Mouse (Mus musculus): ENCODE measurements around the gene Dcbld1. TPM values are rescaled to one million over a fixed set of nuclear protein-coding genes. Genes with fewer than 3 reads are reported as not detected.
A peak's percentile ranks its signal among the peaks of the same experiment; 100 is the strongest.

The Dcbld1 gene
- polyA plus RNA-seq, 1 experiment from 2014 or later = 15.8 TPM

GRCm38 (mm10) chr10:52232196-52233176 lies 933 bp upstream of the Dcbld1 start:
- H3K36me3 ChIP-seq (ENCODE audit: control insufficient read depth, insufficient read depth, low read length) = no peaks in the 10 kb centered on the region
- no peaks in the 10 kb centered on the region for H3K9me3 ChIP-seq (ENCODE audit: control insufficient read depth, low read length)
- peak overlapping the region; percentile 74 for H3K4me3 ChIP-seq (replicated peaks; ENCODE audit: low read depth, low read length)
- H3K4me2 ChIP-seq (ENCODE audit: low read length) = peak overlapping the region; percentile 86
- 0 out of 2 replicates have a peak, but pooled peaks cover 4% of the 10 kb centered on the region for H3K4me1 ChIP-seq (ENCODE audit: control insufficient read depth, insufficient read depth, low read length)
- DNase-seq = peak; percentile 69
- WGBS = 12% methylated on average over 21 of the region's 21 CpGs
- ATAC-seq (ENCODE audit: low FRiP score, low TSS enrichment) = no peak
- H3K27me3 ChIP-seq (ENCODE audit: control insufficient read depth, insufficient read depth, low read length) = no peaks in the 10 kb centered on the region
- no peak overlapping the region for H3K27ac ChIP-seq (replicated peaks; ENCODE audit: low read depth, low read length)
- H3K9ac ChIP-seq (replicated peaks; ENCODE audit: low read length) = no peak overlapping the region; the same call in 1 of the 2 replicates

- DNase-seq = peak; percentile 66
- peak; percentile 71 for ATAC-seq (ENCODE audit: low FRiP score, low TSS enrichment)
- no peaks in the 10 kb centered on the region for H3K9me3 ChIP-seq (ENCODE audit: control insufficient read depth, low read length)
- peak overlapping the region; percentile 86 for H3K4me2 ChIP-seq (ENCODE audit: low read length)
- under 1% methylated on average over 39 of the region's 40 CpGs for WGBS
- 0 out of 2 replicates have a peak, but pooled peaks cover 4% of the 10 kb centered on the region for H3K4me1 ChIP-seq (ENCODE audit: control insufficient read depth, insufficient read depth, low read length)
- peak overlapping the region; percentile 80 for H3K9ac ChIP-seq (replicated peaks; ENCODE audit: low read length)
- H3K36me3 ChIP-seq (ENCODE audit: control insufficient read depth, insufficient read depth, low read length) = no peaks in the 10 kb centered on the region
- no peaks in the 10 kb centered on the region for H3K27me3 ChIP-seq (ENCODE audit: control insufficient read depth, insufficient read depth, low read length)
- H3K27ac ChIP-seq (replicated peaks; ENCODE audit: low read depth, low read length) = peak overlapping the region; percentile 63; the same call in 1 of the 2 replicates
- H3K4me3 ChIP-seq (replicated peaks; ENCODE audit: low read depth, low read length) = peak overlapping the region; percentile 74
Measured at GRCm38 (mm10) chr10:52233969-52234653, 692 bp downstream of the Dcbld1 start.

GRCm38 (mm10) chr10:52234654-52234981 lies 1.2 kb downstream of the Dcbld1 start:
- Histone ChIP-seq H3K4me3 (replicated peaks; ENCODE audit: low read depth, low read length) (peak overlapping the region; percentile 74), H3K27me3 (ENCODE audit: control insufficient read depth, insufficient read depth, low read length) (no peaks in the 10 kb centered on the region), H3K9me3 (ENCODE audit: control insufficient read depth, low read length) (no peaks in the 10 kb centered on the region), H3K9ac (replicated peaks; ENCODE audit: low read length) (peak overlapping the region; percentile 80; the same call in 1 of the 2 replicates), H3K27ac (replicated peaks; ENCODE audit: low read depth, low read length) (no peak overlapping the region), H3K4me2 (ENCODE audit: low read length) (peak overlapping the region; percentile 86), H3K36me3 (ENCODE audit: control insufficient read depth, insufficient read depth, low read length) (no peaks in the 10 kb centered on the region), H3K4me1 (ENCODE audit: control insufficient read depth, insufficient read depth, low read length) (0 out of 2 replicates have a peak, but pooled peaks cover 4% of the 10 kb centered on the region)
- no peak for ATAC-seq (ENCODE audit: low FRiP score, low TSS enrichment)
- DNase-seq = peak; percentile 26
- 14% methylated on average over 7 of the region's 7 CpGs for whole genome bisulfite sequencing

GRCm38 (mm10) chr10:52235461-52235860 lies 2.0 kb downstream of the Dcbld1 start:
- no peak overlapping the region for H3K4me3 ChIP-seq (replicated peaks; ENCODE audit: low read depth, low read length)

GRCm38 (mm10) chr10:52242015-52242414 lies 8.6 kb downstream of the Dcbld1 start:
- 92% methylated on average over 5 of the region's 5 CpGs for WGBS
- no peaks in the 10 kb centered on the region for H3K4me1 ChIP-seq (ENCODE audit: control insufficient read depth, insufficient read depth, low read length)
- ATAC-seq (ENCODE audit: low FRiP score, low TSS enrichment) (no peak), DNase-seq (no peak)
- no peaks in the 10 kb centered on the region for H3K27me3 ChIP-seq (ENCODE audit: control insufficient read depth, insufficient read depth, low read length)
- no peaks in the 10 kb centered on the region for H3K36me3 ChIP-seq (ENCODE audit: control insufficient read depth, insufficient read depth, low read length)
- no peak overlapping the region for H3K27ac ChIP-seq (replicated peaks; ENCODE audit: low read depth, low read length)
- H3K9ac ChIP-seq (replicated peaks; ENCODE audit: low read length) = no peak overlapping the region
- no peak overlapping the region for H3K4me3 ChIP-seq (replicated peaks; ENCODE audit: low read depth, low read length)
- H3K9me3 ChIP-seq (ENCODE audit: control insufficient read depth, low read length) = no peaks in the 10 kb centered on the region
- H3K4me2 ChIP-seq (ENCODE audit: low read length) = no peak overlapping the region

More at GRCm38 (mm10) chr10:52235461-52235860, 2.0 kb downstream of the Dcbld1 start:
- 0 out of 2 replicates have a peak, but pooled peaks cover 4% of the 10 kb centered on the region for H3K4me1 ChIP-seq (ENCODE audit: control insufficient read depth, insufficient read depth, low read length)
- no peak for DNase-seq
- H3K4me2 ChIP-seq (ENCODE audit: low read length) = peak overlapping the region; percentile 86; the same call in 1 of the 2 replicates
- H3K9ac ChIP-seq (replicated peaks; ENCODE audit: low read length) = no peak overlapping the region
- no peak overlapping the region for H3K27ac ChIP-seq (replicated peaks; ENCODE audit: low read depth, low read length)
- 88% methylated on average over 5 of the region's 5 CpGs for WGBS
- no peak for ATAC-seq (ENCODE audit: low FRiP score, low TSS enrichment)
- no peaks in the 10 kb centered on the region for H3K9me3 ChIP-seq (ENCODE audit: control insufficient read depth, low read length)
- no peaks in the 10 kb centered on the region for H3K36me3 ChIP-seq (ENCODE audit: control insufficient read depth, insufficient read depth, low read length)
- H3K27me3 ChIP-seq (ENCODE audit: control insufficient read depth, insufficient read depth, low read length) = no peaks in the 10 kb centered on the region

- Histone ChIP-seq H3K4me3 (replicated peaks; ENCODE audit: low read depth, low read length) (no peak overlapping the region), H3K4me2 (ENCODE audit: low read length) (no peak overlapping the region), H3K27me3 (ENCODE audit: control insufficient read depth, insufficient read depth, low read length) (no peaks in the 10 kb centered on the region), H3K9me3 (ENCODE audit: control insufficient read depth, low read length) (no peaks in the 10 kb centered on the region), H3K27ac (replicated peaks; ENCODE audit: low read depth, low read length) (no peak overlapping the region), H3K9ac (replicated peaks; ENCODE audit: low read length) (no peak overlapping the region), H3K36me3 (ENCODE audit: control insufficient read depth, insufficient read depth, low read length) (no peaks in the 10 kb centered on the region), H3K4me1 (ENCODE audit: control insufficient read depth, insufficient read depth, low read length) (no peaks in the 10 kb centered on the region)
- DNase-seq = peak; percentile 19
- no peak for ATAC-seq (ENCODE audit: low FRiP score, low TSS enrichment)
- 54% methylated on average over 7 of the region's 7 CpGs for WGBS
Measured at GRCm38 (mm10) chr10:52242680-52243323, 9.4 kb downstream of the Dcbld1 start.

GRCm38 (mm10) chr10:52246207-52246606 lies 12.8 kb downstream of the Dcbld1 start:
- Histone ChIP-seq H3K27me3 (ENCODE audit: control insufficient read depth, insufficient read depth, low read length) (no peaks in the 10 kb centered on the region), H3K36me3 (ENCODE audit: control insufficient read depth, insufficient read depth, low read length) (no peaks in the 10 kb centered on the region), H3K4me2 (ENCODE audit: low read length) (no peak overlapping the region), H3K27ac (replicated peaks; ENCODE audit: low read depth, low read length) (no peak overlapping the region), H3K9ac (replicated peaks; ENCODE audit: low read length) (no peak overlapping the region), H3K9me3 (ENCODE audit: control insufficient read depth, low read length) (no peaks in the 10 kb centered on the region), H3K4me3 (replicated peaks; ENCODE audit: low read depth, low read length) (no peak overlapping the region), H3K4me1 (ENCODE audit: control insufficient read depth, insufficient read depth, low read length) (no peaks in the 10 kb centered on the region)
- DNase-seq = no peak
- WGBS = 39% methylated on average over 3 of the region's 3 CpGs
- no peak for ATAC-seq (ENCODE audit: low FRiP score, low TSS enrichment)

- Histone ChIP-seq H3K4me1 (ENCODE audit: control insufficient read depth, insufficient read depth, low read length) (no peaks in the 10 kb centered on the region), H3K27ac (replicated peaks; ENCODE audit: low read depth, low read length) (no peak overlapping the region), H3K4me2 (ENCODE audit: low read length) (no peak overlapping the region), H3K36me3 (ENCODE audit: control insufficient read depth, insufficient read depth, low read length) (no peaks in the 10 kb centered on the region), H3K9ac (replicated peaks; ENCODE audit: low read length) (no peak overlapping the region), H3K9me3 (ENCODE audit: control insufficient read depth, low read length) (no peaks in the 10 kb centered on the region), H3K27me3 (ENCODE audit: control insufficient read depth, insufficient read depth, low read length) (no peaks in the 10 kb centered on the region), H3K4me3 (replicated peaks; ENCODE audit: low read depth, low read length) (no peak overlapping the region)
- DNase-seq (no peak), ATAC-seq (ENCODE audit: low FRiP score, low TSS enrichment) (no peak)
- WGBS = 91% methylated on average over 1 of the region's 1 CpGs
Measured at GRCm38 (mm10) chr10:52252240-52252639, 18.8 kb downstream of the Dcbld1 start.

All from midbrain, embryonic 14.5 days (tissue).